Mouse (Mus musculus) midbrain, postnatal 0 days (tissue): ENCODE measurements around the gene Camta1. TPM values are rescaled to one million over a fixed set of nuclear protein-coding genes. Genes with fewer than 3 reads are reported as not detected.

Experiments
- ATAC-seq: fragments of 200-750 bp; cut with Nextera tagmentation; 2 replicates; pipeline ENCODE4 v1.8.0; 2017; ENCODE audit warnings: moderate number of reproducible peaks, mild to moderate bottlenecking, moderate TSS enrichment, moderate library complexity; ENCODE audit not compliant: low FRiP score
- DNase-seq: peaks from one replicate; pipeline ENCODE4 v3.0.0-alpha.2; 2015; ENCODE audit warnings: low spot score
- H3K27ac ChIP-seq: fragments of 300-500 bp; sonication (generic); 2 replicates; pipeline ENCODE4 v1.5.1; 2014; ENCODE audit warnings: low read depth, mild to moderate bottlenecking, low read length, mixed read lengths
- H3K27me3 ChIP-seq: fragments of 300-500 bp; sonication (generic); 2 replicates; pipeline ENCODE4 v1.6.1; 2014; ENCODE audit warnings: low read length, control low read depth, mixed read lengths; ENCODE audit not compliant: insufficient read depth
- H3K36me3 ChIP-seq: fragments of 300-500 bp; sonication (generic); 2 replicates; pipeline ENCODE4 v1.6.1; 2014; ENCODE audit warnings: low read length, control low read depth, mixed read lengths; ENCODE audit not compliant: insufficient read depth
- H3K4me1 ChIP-seq: fragments of 300-500 bp; sonication (generic); 2 replicates; pipeline ENCODE4 v1.6.1; 2014; ENCODE audit warnings: mild to moderate bottlenecking, control low read depth, antibody characterized with exemption, low read length, mixed read lengths; ENCODE audit not compliant: insufficient read depth
- H3K4me2 ChIP-seq: fragments of 300-500 bp; sonication (generic); 2 replicates; pipeline ENCODE4 v1.6.1; 2014; ENCODE audit warnings: low read depth, mild to moderate bottlenecking, low read length, mixed read lengths; ENCODE audit not compliant: poor library complexity, severe bottlenecking
- H3K4me3 ChIP-seq: fragments of 300-500 bp; sonication (generic); 2 replicates; pipeline ENCODE4 v1.5.1; 2014; ENCODE audit warnings: low read depth, mild to moderate bottlenecking, low read length, moderate library complexity
- H3K9ac ChIP-seq: fragments of 300-500 bp; sonication (generic); replicated peaks from 2 replicates; pipeline ENCODE4 v1.6.1; 2014; ENCODE audit warnings: mild to moderate bottlenecking, low read length, moderate library complexity, mixed read lengths; ENCODE audit not compliant: poor library complexity, severe bottlenecking
- H3K9me3 ChIP-seq: fragments of 300-500 bp; sonication (generic); 2 replicates; pipeline ENCODE4 v1.6.1; 2016; ENCODE audit warnings: low read length, control low read depth
- CTCF ChIP-seq: IDR thresholded peaks from 2 replicates; pipeline ENCODE4 v1.5.1; 2016; ENCODE audit warnings: antibody characterized with exemption, mild to moderate bottlenecking
- WGBS: fragments of 180-500 bp; shearing (Covaris S2); extraction: QIAGEN DNeasy Blood & Tissue Kit; methylation state at CpG from one replicate; pipeline ENCODE4 v1.1.7; 2014; 5-methylcytosine and 5-hydroxymethylcytosine counted together
- polyA plus RNA-seq: library from polyadenylated mRNA; unstranded; fragments of >200 nt; fragmentation: Nextera tagmentation; extraction: Ambion mirVana; gene quantifications from 2 replicates; pipeline ENCODE4 v1.2.1, GENCODE M21; 2015
- total RNA-seq: library from RNA; depleted of rRNA; stranded (reverse); fragments of >200 nt; gene quantifications from 2 replicates; pipeline ENCODE4 v1.2.3, GENCODE M21; 2014

Camta1 gene
- total and polyA plus RNA-seq, 2 experiments from 2014 or later: 140 to 153 TPM

GRCm38 (mm10) chr4:151902689-151903241 is 41.1 kb upstream of the Camta1 start:
- Histone ChIP-seq H3K36me3 (no peaks in the 10 kb centered on the region), H3K27me3 (no peaks in the 10 kb centered on the region), H3K9me3 (no peaks in the 10 kb centered on the region), H3K27ac (no peak overlapping the region), H3K4me1 (peaks cover 4% of the 10 kb centered on the region; the same call in 1 of the 2 replicates), H3K4me3 (no peak overlapping the region), H3K9ac (no peak overlapping the region), H3K4me2 (no peak overlapping the region)
- no peak for TF ChIP-seq CTCF
- ATAC-seq (no peak), DNase-seq (no peak)
- WGBS: 63% methylated on average over 14 of the region's 14 CpGs

GRCm38 (mm10) chr4:151902046-151902688 is 40.5 kb upstream of the Camta1 start:
- 81% methylated on average over 17 of the region's 17 CpGs for WGBS
- Histone ChIP-seq H3K27me3 (no peaks in the 10 kb centered on the region), H3K27ac (no peak overlapping the region), H3K9me3 (no peaks in the 10 kb centered on the region), H3K4me3 (no peak overlapping the region), H3K4me1 (peaks cover 3% of the 10 kb centered on the region; the same call in 1 of the 2 replicates), H3K4me2 (no peak overlapping the region), H3K36me3 (no peaks in the 10 kb centered on the region), H3K9ac (no peak overlapping the region)
- no peak for DNase-seq
- no peak for TF ChIP-seq CTCF
- ATAC-seq: no peak

GRCm38 (mm10) chr4:151901422-151901821 is 39.7 kb upstream of the Camta1 start:
- no peak overlapping the region for H3K4me2 ChIP-seq
- no peak overlapping the region for H3K4me3 ChIP-seq
- ATAC-seq (no peak), DNase-seq (no peak)
- no peaks in the 10 kb centered on the region for H3K36me3 ChIP-seq
- H3K27ac ChIP-seq: no peak overlapping the region
- H3K27me3 ChIP-seq: no peaks in the 10 kb centered on the region
- no peaks in the 10 kb centered on the region for H3K9me3 ChIP-seq
- H3K9ac ChIP-seq: no peak overlapping the region
- WGBS: 68% methylated on average over 11 of the region's 11 CpGs
- H3K4me1 ChIP-seq: no peaks in the 10 kb centered on the region
- peak; percentile 32 for TF ChIP-seq CTCF

- no peak overlapping the region for H3K27ac ChIP-seq
- no peaks in the 10 kb centered on the region for H3K9me3 ChIP-seq
- H3K4me2 ChIP-seq: no peak overlapping the region
- 62% methylated on average over 6 of the region's 6 CpGs for WGBS
- ATAC-seq: no peak
- no peaks in the 10 kb centered on the region for H3K4me1 ChIP-seq
- no peaks in the 10 kb centered on the region for H3K27me3 ChIP-seq
- DNase-seq: no peak
- no peak overlapping the region for H3K9ac ChIP-seq
- no peak overlapping the region for H3K4me3 ChIP-seq
- H3K36me3 ChIP-seq: no peaks in the 10 kb centered on the region
- no peak for TF ChIP-seq CTCF
Measured at GRCm38 (mm10) chr4:151900735-151901134, 39.1 kb upstream of the Camta1 start.

- 72% methylated on average over 11 of the region's 11 CpGs for WGBS
Measured at GRCm38 (mm10) chr4:151899707-151900384, 38.2 kb upstream of the Camta1 start.

More at GRCm38 (mm10) chr4:151899707-151900384, 38.2 kb upstream of the Camta1 start:
- Histone ChIP-seq H3K27me3 (no peaks in the 10 kb centered on the region), H3K9me3 (no peaks in the 10 kb centered on the region), H3K4me3 (no peak overlapping the region), H3K27ac (no peak overlapping the region), H3K9ac (no peak overlapping the region), H3K4me2 (no peak overlapping the region), H3K36me3 (no peaks in the 10 kb centered on the region), H3K4me1 (no peaks in the 10 kb centered on the region)
- ATAC-seq: no peak
- DNase-seq: no peak
- no peak; the same call in 1 of the 2 replicates for TF ChIP-seq CTCF
